Mouse (Mus musculus) retina, adult 2 months (tissue): ENCODE results near the gene Pacs2.
A peak's percentile ranks its signal among the peaks of the same experiment; 100 is the strongest.

Experiments
- DNase-seq: peaks from one replicate; pipeline ENCODE4 v3.0.0-alpha.2; 2012; ENCODE audit warnings: low read depth, low spot score

The Pacs2 gene

DNA sequence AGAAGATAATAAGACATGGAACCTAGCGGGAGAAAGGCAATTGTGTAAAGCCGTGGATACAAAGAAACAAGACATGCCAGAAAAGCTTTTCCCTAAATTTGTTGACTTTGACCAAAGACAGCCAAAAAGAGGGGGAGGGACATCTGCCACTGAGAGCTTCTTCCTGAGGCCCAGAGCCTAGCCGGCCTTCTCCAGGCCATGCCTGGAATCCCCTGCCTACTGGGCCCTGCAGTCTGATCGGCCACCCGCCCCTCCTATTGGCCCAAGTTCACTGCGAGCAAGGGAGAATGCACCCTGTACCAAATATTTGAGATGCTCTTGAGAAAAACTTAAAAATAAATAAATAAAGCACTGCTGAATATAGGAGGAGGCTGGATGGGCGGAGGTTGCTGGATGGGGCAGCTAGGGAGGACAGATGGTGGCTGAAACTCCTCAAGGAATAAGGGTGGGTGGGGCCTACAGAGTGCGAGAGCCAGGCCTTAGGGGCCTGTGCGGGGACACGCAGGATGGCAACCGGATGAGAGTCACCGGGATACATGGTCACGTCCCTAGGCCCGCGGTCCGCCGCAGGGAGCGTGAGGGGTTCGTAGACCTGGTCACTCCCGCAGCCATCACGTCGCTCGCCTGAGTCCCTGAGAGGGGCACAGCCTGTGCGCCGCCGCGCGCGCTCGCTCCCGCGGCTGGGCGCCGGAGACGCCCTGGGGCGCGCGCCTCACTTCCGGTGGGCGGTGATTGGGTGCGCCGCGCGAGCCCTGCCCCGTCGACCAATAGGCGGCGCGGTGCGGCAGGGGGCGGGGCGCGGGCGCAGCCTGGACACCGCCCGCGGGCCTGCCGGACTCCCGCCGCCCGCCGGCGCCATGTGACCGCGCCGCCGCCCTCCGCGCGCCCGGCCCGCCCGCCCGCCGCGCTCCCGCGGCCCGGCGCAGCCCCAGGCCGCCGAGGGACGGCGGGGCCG is at the start of gene Pacs2:
Gene Pacs2 (plus strand): TSS at position 905 of the 955 bp plus-strand sequence.
- DNase-seq = peak; percentile 91

- DNase-seq = no peak
Measured at GRCm38 (mm10) chr12:112965783-112966182, 48.5 kb upstream of the Pacs2 start.

DNA sequence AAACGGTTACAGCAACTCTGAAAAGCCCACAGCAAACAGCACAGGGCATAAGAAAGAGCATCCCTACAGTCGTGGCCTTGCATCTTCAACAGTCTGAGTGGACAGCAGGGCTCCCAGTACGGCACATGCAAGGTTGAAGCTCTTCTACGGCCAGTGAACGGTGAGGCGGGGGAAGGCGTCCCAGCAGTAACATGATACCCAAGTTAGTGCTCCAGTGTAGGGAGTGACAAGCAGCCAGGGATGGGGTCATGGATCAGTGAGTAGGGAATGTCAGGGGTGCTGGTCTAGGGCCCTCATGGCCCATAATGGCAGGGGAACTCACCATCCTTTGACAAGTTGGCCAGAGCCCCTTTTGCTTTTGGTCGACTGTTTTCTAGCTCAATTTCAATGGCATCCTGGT is 45.4 kb upstream of the Pacs2 start:
- DNase-seq = no peak

- DNase-seq = no peak
Measured at GRCm38 (mm10) chr12:112969616-112970015, 44.7 kb upstream of the Pacs2 start.

- DNase-seq = no peak
Measured at GRCm38 (mm10) chr12:112974736-112975135, 39.6 kb upstream of the Pacs2 start.

DNA sequence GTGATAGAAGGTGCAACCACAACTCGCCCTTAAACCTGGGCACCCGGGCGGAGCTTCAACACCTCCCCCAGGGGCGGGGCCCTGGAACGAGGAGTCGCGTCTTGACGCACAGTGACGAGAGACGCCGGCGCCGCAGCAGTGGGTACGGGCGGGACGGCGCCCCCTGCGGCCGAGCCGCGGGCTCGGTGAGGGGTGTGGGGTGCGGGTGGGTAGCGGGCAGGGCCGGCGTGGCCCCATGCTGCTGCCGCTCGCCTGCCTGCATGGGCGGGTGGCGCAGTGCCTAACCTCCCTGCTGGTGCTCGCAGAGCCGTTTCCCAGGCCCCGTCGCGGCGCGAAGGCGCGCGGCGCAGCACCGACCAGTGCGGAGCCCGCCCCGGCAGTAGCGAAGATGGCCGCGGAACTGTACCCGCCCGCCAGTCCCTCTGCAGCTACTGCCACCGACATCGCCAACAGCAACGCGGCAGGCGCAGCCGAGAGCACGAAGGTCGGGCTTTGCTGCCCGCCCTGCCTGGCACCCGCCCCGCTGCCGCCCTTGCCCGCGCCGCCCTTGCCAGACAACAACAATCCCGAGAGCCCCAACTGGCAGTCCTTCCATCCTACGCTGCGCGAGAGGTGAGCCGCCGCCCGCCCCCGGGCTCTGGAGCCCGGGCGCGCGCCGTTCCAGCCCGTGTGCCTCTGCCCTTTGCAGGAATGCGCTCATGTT is 37.8 kb upstream of the Pacs2 start, which contains the start of gene Btbd6:
Gene Btbd6 (plus strand): TSS at position 112 of the 703 bp plus-strand sequence.
- peak; percentile 64 for DNase-seq

DNA sequence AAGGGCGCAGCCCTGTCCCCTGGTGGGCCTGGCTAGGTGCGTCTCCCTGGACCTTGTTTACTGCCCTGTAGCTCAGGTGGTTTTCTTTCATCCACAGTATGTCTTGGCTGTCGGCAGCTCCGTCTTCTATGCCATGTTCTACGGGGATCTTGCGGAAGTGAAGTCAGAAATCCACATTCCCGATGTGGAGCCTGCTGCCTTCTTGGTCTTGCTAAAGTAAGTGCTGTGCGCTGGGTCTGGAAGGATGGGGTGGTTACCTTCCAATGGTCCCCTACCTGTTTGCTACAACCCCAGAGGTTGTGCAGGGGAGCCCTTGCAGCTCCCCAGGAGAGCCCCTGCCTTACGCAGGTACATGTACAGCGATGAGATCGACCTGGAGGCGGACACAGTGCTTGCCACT is 37.2 kb upstream of the Pacs2 start:
- no peak for DNase-seq

GRCm38 (mm10) chr12:112982031-112982430 is 32.3 kb upstream of the Pacs2 start:
- no peak for DNase-seq

GRCm38 (mm10) chr12:112985346-112985745 is 29.0 kb upstream of the Pacs2 start:
- DNase-seq = no peak

DNA sequence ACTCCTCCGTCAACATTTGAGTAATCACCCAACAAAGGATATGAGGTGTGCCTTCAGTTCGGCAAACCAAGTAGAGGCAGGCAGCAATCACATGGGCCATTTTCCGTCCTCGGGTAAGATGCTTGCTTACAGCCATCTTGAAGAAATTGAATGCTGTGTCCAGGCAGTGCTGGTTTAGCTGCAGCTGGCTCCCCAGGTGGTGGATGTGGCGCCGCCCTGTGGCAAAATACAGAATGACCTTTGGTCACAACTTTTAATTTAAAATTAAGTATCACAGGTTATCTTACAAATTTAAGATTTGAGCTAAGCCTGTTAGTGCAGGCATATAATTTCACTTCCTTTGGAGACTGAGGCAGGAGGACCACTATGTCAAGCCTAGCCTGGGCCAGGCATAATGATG is 26.4 kb upstream of the Pacs2 start:
- no peak for DNase-seq

DNA sequence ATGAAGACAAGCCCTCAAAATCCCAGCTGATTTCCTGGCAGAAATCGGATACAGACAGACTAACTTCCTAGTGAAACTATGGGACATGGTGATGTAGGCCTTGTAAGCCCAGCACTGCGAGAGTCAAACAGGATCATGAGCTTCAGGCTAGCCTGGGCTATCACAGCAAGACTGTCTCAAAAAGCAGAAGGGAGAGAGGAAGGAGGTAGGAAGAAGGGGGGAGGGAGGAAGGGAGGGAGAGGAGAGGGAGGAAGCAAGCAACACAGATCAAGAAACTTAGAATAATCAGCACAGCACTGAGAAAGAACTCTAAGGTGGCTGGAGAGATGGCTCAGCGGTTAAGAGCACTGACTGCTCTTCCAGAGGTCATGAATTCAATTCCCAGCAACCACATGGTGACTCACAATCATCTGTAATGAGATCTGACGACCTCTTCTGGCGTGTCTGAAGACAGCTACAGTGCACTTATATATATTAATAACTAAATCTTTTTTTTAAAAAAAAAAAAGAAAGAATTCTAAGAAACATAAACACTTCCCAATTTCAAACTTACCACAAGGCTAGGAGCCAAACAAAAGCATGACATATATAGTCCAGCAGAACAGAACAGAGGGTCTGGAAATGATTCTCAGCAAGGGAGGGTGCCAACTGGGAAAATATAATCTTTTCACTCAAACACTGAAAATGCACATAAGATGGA is 23.5 kb upstream of the Pacs2 start:
- no peak for DNase-seq

- DNase-seq = no peak
Measured at GRCm38 (mm10) chr12:112991444-112991843, 22.9 kb upstream of the Pacs2 start.

GRCm38 (mm10) chr12:112994153-112994552 is 20.2 kb upstream of the Pacs2 start:
- DNase-seq = no peak

DNA sequence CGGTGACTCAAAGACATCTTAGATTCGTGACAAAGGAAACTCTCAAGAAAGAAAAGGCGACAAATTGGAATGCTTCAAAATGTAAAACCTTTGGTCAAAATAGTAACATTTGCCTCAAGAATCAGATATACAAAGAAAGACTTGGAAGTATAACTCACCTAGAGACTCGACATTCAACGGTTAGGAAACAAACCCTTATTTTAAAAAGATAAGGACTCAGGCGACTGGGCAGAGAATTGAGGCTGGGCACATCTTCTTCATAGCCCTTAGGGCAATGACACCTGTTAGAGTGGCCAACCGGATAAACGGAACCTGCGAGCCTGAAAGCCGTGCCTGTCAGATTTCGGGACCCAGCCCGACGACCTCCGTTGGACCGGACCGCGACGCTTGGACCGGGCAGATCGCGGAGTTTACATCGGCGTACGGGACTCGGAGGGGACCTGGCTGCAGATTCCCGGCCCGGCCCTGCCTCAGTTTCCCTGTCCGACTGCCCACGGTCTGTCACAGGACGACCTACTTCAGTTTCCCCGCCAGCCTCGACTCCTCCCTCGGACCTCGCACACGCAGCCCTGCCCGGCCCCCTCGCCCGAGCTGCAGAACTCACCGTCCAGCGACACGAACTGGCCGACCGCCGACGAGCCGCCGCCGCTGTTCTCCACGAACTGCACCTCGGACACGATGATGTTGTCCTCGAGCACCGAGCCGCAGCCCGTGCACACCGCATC is 14.6 kb upstream of the Pacs2 start:
- no peak for DNase-seq

GRCm38 (mm10) chr12:113000294-113001132 is 13.8 kb upstream of the Pacs2 start, which contains the start of gene Brf1:
Gene Brf1, minus strand, starts transcription at chr12:113000704.
- peak; percentile 92 for DNase-seq

GRCm38 (mm10) chr12:113001133-113001474 is 13.2 kb upstream of the Pacs2 start:
- no peak for DNase-seq

DNA sequence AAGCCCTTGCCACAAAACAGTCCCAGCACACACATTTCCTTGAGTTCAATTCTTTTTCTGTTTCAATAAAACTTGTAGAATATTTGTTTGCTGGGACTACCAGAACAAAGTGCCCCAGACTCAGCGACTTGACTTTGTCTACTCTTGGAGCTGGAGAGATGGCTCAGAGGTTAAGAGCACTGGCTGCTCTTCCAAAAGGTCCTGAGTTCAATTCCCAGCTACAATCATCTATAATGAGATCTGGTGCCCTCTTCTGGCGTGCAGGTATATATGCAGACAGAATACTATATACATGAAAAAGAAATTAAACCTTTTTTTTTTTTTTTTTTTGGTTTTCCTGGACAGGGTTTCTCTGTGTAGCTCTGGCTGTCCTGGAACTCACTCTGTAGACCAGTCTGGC is 11.6 kb upstream of the Pacs2 start:
- no peak for DNase-seq

GRCm38 (mm10) chr12:113004011-113004410 is 10.3 kb upstream of the Pacs2 start:
- DNase-seq = peak; percentile 55

- DNase-seq = no peak
Measured at GRCm38 (mm10) chr12:113004993-113005392, 9.3 kb upstream of the Pacs2 start.

- no peak for DNase-seq
Measured at GRCm38 (mm10) chr12:113011702-113012360, 2.5 kb upstream of the Pacs2 start.
